Mouse (Mus musculus) frontal cortex, postnatal 10 days (tissue): Measurements from ENCODE around the gene Gdpd2.

ENCODE experiments used
- DNase-seq, 2 experiments: peaks; one replicate each; pipeline ENCODE4 v3.0.0; 2022; ENCODE audit warnings: low spot score in 2 of 2, mixed read lengths in 1 of 2

Gdpd2 gene

GRCm38 (mm10) chrX:100776985-100777654, 47.4 kb downstream of the Gdpd2 start:
- DNase-seq, result no peak

GRCm38 (mm10) chrX:100777655-100778234, 48.1 kb downstream of the Gdpd2 start:
- DNase-seq, result no peak

- no peak for DNase-seq
Observed at GRCm38 (mm10) chrX:100778397-100778796, 48.7 kb downstream of the Gdpd2 start.
